Mouse (Mus musculus): ENCODE measurements around the gene Ap1ar. TPM values are rescaled to one million over a fixed set of nuclear protein-coding genes. Genes with fewer than 3 reads are reported as not detected.

The Ap1ar gene
- polyA plus RNA-seq, 1 experiment from 2014 or later: 78.0 TPM

DNA sequence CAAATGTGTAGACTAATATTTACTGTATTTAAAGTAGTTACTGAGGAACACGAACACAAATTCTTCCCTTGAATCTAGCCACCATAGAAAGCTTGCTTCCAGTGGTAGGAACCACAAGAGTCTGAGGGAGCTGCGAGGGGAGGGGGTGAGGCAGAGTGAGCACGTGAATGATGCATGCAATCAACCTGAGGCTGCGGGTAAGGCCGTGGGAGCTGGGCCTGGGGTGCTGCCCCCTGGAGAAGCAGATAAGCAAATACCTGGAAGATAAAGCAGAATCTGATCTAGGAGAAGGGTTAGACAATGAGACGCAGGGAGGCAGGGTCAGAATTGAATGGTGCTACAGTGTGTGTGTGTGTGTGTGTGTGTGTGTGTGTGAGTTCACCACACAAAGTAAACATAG lies 6.2 kb downstream of the Ap1ar start:
- Histone ChIP-seq H3K9me3 (ENCODE audit: control insufficient read depth, low read length) (no peaks in the 10 kb centered on the region), H3K27me3 (ENCODE audit: control insufficient read depth, insufficient read depth, low read length) (no peaks in the 10 kb centered on the region), H3K4me1 (ENCODE audit: control insufficient read depth, insufficient read depth, low read length) (peaks cover 8% of the 10 kb centered on the region), H3K9ac (ENCODE audit: low read length) (no peak overlapping the region), H3K4me2 (ENCODE audit: low read depth) (no peak overlapping the region), H3K36me3 (ENCODE audit: control insufficient read depth, insufficient read depth, low read length) (no peaks in the 10 kb centered on the region), H3K4me3 (ENCODE audit: low read depth, low read length) (no peak overlapping the region), H3K27ac (ENCODE audit: low read depth, low read length) (no peak overlapping the region)
- 62% methylated on average over 6 of the region's 6 CpGs for WGBS
- DNase-seq (ENCODE audit: low spot score) (no peak), ATAC-seq (ENCODE audit: insufficient read depth, low FRiP score, low TSS enrichment) (no peak)

GRCm38 (mm10) chr3:127830183-127830582 lies 7.1 kb downstream of the Ap1ar start:
- 0 out of 2 replicates have a peak, but pooled peaks cover 4% of the 10 kb centered on the region for H3K4me1 ChIP-seq (ENCODE audit: control insufficient read depth, insufficient read depth, low read length)
- no peaks in the 10 kb centered on the region for H3K9me3 ChIP-seq (ENCODE audit: control insufficient read depth, low read length)
- H3K4me2 ChIP-seq (ENCODE audit: low read depth): no peak overlapping the region
- 64% methylated on average over 10 of the region's 10 CpGs for WGBS
- no peak overlapping the region for H3K27ac ChIP-seq (ENCODE audit: low read depth, low read length)
- no peak overlapping the region for H3K9ac ChIP-seq (ENCODE audit: low read length)
- no peaks in the 10 kb centered on the region for H3K27me3 ChIP-seq (ENCODE audit: control insufficient read depth, insufficient read depth, low read length)
- no peak for DNase-seq (ENCODE audit: low spot score)
- no peak overlapping the region for H3K4me3 ChIP-seq (ENCODE audit: low read depth, low read length)
- ATAC-seq (ENCODE audit: insufficient read depth, low FRiP score, low TSS enrichment): no peak
- no peaks in the 10 kb centered on the region for H3K36me3 ChIP-seq (ENCODE audit: control insufficient read depth, insufficient read depth, low read length)

DNA sequence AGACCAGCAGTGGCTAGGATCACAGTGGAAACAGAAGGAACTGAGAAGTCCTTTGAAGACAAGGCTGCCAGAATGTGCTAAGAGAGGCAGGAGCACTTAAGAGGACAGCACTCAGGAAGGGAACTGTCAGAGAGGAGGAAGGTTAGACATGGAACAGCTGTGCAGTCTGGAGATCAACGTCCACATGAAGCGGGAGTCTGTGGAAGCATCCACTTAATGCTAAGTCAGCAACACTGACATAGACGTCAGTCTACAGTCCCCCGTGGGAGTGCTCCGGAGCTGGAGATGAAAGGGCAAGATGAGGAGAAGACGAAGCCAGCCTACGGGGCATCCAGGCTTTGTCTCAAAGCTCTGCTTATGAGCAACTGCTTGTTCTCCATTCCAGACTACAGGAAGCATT lies 10.2 kb downstream of the Ap1ar start:
- DNase-seq (ENCODE audit: low spot score) (peak; percentile 29), ATAC-seq (ENCODE audit: insufficient read depth, low FRiP score, low TSS enrichment) (no peak)
- whole genome bisulfite sequencing: 53% methylated on average over 7 of the region's 7 CpGs
- Histone ChIP-seq H3K9me3 (ENCODE audit: control insufficient read depth, low read length) (no peaks in the 10 kb centered on the region), H3K4me1 (ENCODE audit: control insufficient read depth, insufficient read depth, low read length) (0 out of 2 replicates have a peak, but pooled peaks cover 4% of the 10 kb centered on the region), H3K27me3 (ENCODE audit: control insufficient read depth, insufficient read depth, low read length) (no peaks in the 10 kb centered on the region), H3K4me3 (ENCODE audit: low read depth, low read length) (no peak overlapping the region), H3K9ac (ENCODE audit: low read length) (no peak overlapping the region), H3K27ac (ENCODE audit: low read depth, low read length) (peak overlapping the region; percentile 35; the same call in 1 of the 2 replicates), H3K4me2 (ENCODE audit: low read depth) (no peak overlapping the region), H3K36me3 (ENCODE audit: control insufficient read depth, insufficient read depth, low read length) (peaks cover 1% of the 10 kb centered on the region; the same call in 1 of the 2 replicates)

GRCm38 (mm10) chr3:127826503-127826902 lies 10.8 kb downstream of the Ap1ar start:
- Histone ChIP-seq H3K4me3 (ENCODE audit: low read depth, low read length) (no peak overlapping the region), H3K4me1 (ENCODE audit: control insufficient read depth, insufficient read depth, low read length) (0 out of 2 replicates have a peak, but pooled peaks cover 4% of the 10 kb centered on the region), H3K27me3 (ENCODE audit: control insufficient read depth, insufficient read depth, low read length) (no peaks in the 10 kb centered on the region), H3K4me2 (ENCODE audit: low read depth) (no peak overlapping the region), H3K27ac (ENCODE audit: low read depth, low read length) (no peak overlapping the region), H3K9ac (ENCODE audit: low read length) (no peak overlapping the region), H3K9me3 (ENCODE audit: control insufficient read depth, low read length) (no peaks in the 10 kb centered on the region), H3K36me3 (ENCODE audit: control insufficient read depth, insufficient read depth, low read length) (peaks cover 3% of the 10 kb centered on the region; the same call in 1 of the 2 replicates)
- ATAC-seq (ENCODE audit: insufficient read depth, low FRiP score, low TSS enrichment) (no peak), DNase-seq (ENCODE audit: low spot score) (no peak)
- 70% methylated on average over 7 of the region's 7 CpGs for WGBS

DNA sequence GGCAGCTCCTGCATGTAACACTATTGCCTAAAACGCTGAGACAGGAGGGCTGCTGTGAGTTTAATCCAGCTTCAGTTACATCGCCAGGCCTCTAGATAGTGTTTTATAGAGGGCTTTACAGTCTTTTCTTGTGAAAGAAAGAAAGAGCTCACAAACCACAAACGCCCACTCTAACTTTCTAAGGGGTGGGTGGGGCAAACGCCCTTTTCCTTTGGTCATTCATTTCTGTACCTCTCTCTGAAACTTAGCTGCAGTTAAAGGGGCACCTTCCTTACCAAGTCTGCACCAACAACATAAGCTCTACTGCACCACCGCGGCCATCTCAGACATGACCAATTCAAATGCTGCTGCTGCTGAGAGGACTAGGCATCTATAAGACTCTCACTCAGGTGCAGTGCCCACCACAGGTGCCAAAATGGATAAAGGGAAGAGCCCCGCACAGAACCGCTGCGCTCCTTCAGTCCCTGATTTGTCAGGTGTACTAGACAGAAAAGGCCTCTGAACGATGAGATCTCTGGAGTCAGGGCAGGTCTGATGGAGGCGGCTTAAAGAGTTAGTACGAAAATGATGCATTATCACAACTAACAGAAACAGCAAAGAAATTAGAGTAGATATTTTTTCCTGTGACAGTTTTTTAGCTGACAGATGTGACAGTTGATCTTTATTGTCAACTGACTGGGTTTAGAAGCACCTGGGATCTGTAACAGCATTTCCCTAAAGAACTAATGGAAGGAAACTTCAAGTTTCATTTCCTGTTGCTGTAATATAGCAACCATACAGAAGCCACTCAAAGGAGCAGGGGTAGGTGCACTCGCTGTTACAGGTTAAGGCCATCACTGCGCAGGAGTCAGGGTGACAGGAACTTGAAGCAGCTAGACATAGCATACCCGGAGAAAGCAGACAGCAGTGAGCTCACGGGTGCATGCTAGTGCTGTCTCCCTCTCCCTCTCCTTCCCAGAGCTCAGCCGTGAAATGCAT lies 13.1 kb downstream of the Ap1ar start:
- H3K27ac ChIP-seq (ENCODE audit: low read depth, low read length): no peak overlapping the region
- H3K36me3 ChIP-seq (ENCODE audit: control insufficient read depth, insufficient read depth, low read length): peaks cover 3% of the 10 kb centered on the region; the same call in 1 of the 2 replicates
- 74% methylated on average over 17 of the region's 17 CpGs for WGBS
- 0 out of 2 replicates have a peak, but pooled peaks cover 4% of the 10 kb centered on the region for H3K4me1 ChIP-seq (ENCODE audit: control insufficient read depth, insufficient read depth, low read length)
- no peak overlapping the region for H3K4me3 ChIP-seq (ENCODE audit: low read depth, low read length)
- no peaks in the 10 kb centered on the region for H3K27me3 ChIP-seq (ENCODE audit: control insufficient read depth, insufficient read depth, low read length)
- no peak for ATAC-seq (ENCODE audit: insufficient read depth, low FRiP score, low TSS enrichment)
- no peak overlapping the region for H3K9ac ChIP-seq (ENCODE audit: low read length)
- no peak overlapping the region for H3K4me2 ChIP-seq (ENCODE audit: low read depth)
- no peaks in the 10 kb centered on the region for H3K9me3 ChIP-seq (ENCODE audit: control insufficient read depth, low read length)
- DNase-seq (ENCODE audit: low spot score): no peak

DNA sequence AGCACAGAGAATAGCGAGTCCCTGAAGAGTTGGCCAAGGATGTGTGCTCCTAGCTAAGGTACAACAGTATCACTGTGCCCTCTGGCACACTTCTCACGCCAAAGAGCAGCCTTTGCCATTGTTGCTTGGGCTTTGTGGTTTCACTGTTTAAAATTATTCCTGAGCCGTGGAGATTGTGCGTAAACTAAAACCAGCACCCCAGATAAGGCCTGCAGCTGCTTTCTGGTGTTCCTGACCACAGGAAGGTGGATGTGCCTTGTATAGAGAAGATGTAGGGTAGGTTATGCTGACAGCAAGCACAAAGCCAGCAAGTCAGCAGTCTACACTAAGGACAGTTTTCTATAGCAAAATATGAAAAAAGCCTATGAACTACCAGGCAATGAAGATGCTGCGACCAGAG lies 16.1 kb downstream of the Ap1ar start:
- Histone ChIP-seq H3K27ac (ENCODE audit: low read depth, low read length) (no peak overlapping the region), H3K36me3 (ENCODE audit: control insufficient read depth, insufficient read depth, low read length) (peaks cover 3% of the 10 kb centered on the region; the same call in 1 of the 2 replicates), H3K9me3 (ENCODE audit: control insufficient read depth, low read length) (no peaks in the 10 kb centered on the region), H3K27me3 (ENCODE audit: control insufficient read depth, insufficient read depth, low read length) (no peaks in the 10 kb centered on the region), H3K4me2 (ENCODE audit: low read depth) (no peak overlapping the region), H3K4me1 (ENCODE audit: control insufficient read depth, insufficient read depth, low read length) (no peaks in the 10 kb centered on the region), H3K9ac (ENCODE audit: low read length) (no peak overlapping the region), H3K4me3 (ENCODE audit: low read depth, low read length) (no peak overlapping the region)
- DNase-seq (ENCODE audit: low spot score) (no peak), ATAC-seq (ENCODE audit: insufficient read depth, low FRiP score, low TSS enrichment) (no peak)
- 91% methylated on average over 5 of the region's 5 CpGs for whole genome bisulfite sequencing

DNA sequence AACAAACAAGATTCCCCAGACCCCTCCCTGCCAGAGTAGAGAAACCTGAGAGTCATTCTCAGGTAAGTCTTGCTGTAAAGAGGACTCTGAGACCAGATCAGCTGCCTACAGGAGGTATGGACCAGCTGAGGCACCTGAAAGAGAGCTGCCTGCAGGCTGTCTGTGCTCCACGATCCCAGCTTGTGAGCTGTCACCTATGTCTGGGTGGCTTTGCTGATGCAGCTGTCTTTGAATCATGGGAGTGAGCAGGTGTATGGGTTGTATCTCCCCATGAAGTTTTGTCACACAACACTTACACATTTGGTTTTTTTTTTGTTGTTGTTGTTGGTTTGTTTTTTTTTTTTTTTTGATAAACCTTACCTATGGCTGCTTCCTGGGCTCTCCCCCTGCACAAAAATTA lies 16.9 kb downstream of the Ap1ar start:
- no peak overlapping the region for H3K4me2 ChIP-seq (ENCODE audit: low read depth)
- H3K9me3 ChIP-seq (ENCODE audit: control insufficient read depth, low read length): no peaks in the 10 kb centered on the region
- ATAC-seq (ENCODE audit: insufficient read depth, low FRiP score, low TSS enrichment): no peak
- WGBS: 90% methylated on average over 1 of the region's 1 CpGs
- H3K27ac ChIP-seq (ENCODE audit: low read depth, low read length): no peak overlapping the region
- peaks cover 3% of the 10 kb centered on the region; the same call in 1 of the 2 replicates for H3K36me3 ChIP-seq (ENCODE audit: control insufficient read depth, insufficient read depth, low read length)
- no peaks in the 10 kb centered on the region for H3K27me3 ChIP-seq (ENCODE audit: control insufficient read depth, insufficient read depth, low read length)
- no peak for DNase-seq (ENCODE audit: low spot score)
- no peak overlapping the region for H3K4me3 ChIP-seq (ENCODE audit: low read depth, low read length)
- H3K9ac ChIP-seq (ENCODE audit: low read length): no peak overlapping the region
- no peaks in the 10 kb centered on the region for H3K4me1 ChIP-seq (ENCODE audit: control insufficient read depth, insufficient read depth, low read length)

GRCm38 (mm10) chr3:127818694-127819663 lies 18.3 kb downstream of the Ap1ar start:
- ATAC-seq (ENCODE audit: insufficient read depth, low FRiP score, low TSS enrichment) (no peak), DNase-seq (ENCODE audit: low spot score) (no peak)
- Histone ChIP-seq H3K4me3 (ENCODE audit: low read depth, low read length) (no peak overlapping the region), H3K27ac (ENCODE audit: low read depth, low read length) (no peak overlapping the region), H3K4me2 (ENCODE audit: low read depth) (no peak overlapping the region), H3K9ac (ENCODE audit: low read length) (no peak overlapping the region), H3K27me3 (ENCODE audit: control insufficient read depth, insufficient read depth, low read length) (no peaks in the 10 kb centered on the region), H3K9me3 (ENCODE audit: control insufficient read depth, low read length) (no peaks in the 10 kb centered on the region), H3K36me3 (ENCODE audit: control insufficient read depth, insufficient read depth, low read length) (peaks cover 3% of the 10 kb centered on the region; the same call in 1 of the 2 replicates), H3K4me1 (ENCODE audit: control insufficient read depth, insufficient read depth, low read length) (no peaks in the 10 kb centered on the region)
- 73% methylated on average over 11 of the region's 11 CpGs for WGBS
